Mouse (Mus musculus) layer of hippocampus, adult 8-10 months (tissue): ENCODE results near the gene Dazap1. TPM values are rescaled to one million over a fixed set of nuclear protein-coding genes. Genes with fewer than 3 reads are reported as not detected.

Source experiments
- DNase-seq, 2 experiments: peaks; one replicate each; pipeline ENCODE4 v3.0.0; 2022; ENCODE audit warnings: low spot score in 2 of 2
- total RNA-seq, 4 experiments: library from RNA; stranded (reverse); gene quantifications; 2 replicates each; pipeline ENCODE4 v1.2.4; 2022

The Dazap1 gene
- total RNA-seq, 4 experiments from 2014 or later: 84.8 to 98.3 (median 91.6) TPM

- DNase-seq: no peak
Observed at GRCm38 (mm10) chr10:80297526-80298133, 36.3 kb downstream of the Dazap1 start.

- DNase-seq: peak; percentile 89 to 91
Observed at GRCm38 (mm10) chr10:80298571-80299281, 37.4 kb downstream of the Dazap1 start.

- DNase-seq: no peak
Observed at GRCm38 (mm10) chr10:80299301-80299700, 38.0 kb downstream of the Dazap1 start.

GRCm38 (mm10) chr10:80299824-80300223 is 38.5 kb downstream of the Dazap1 start:
- DNase-seq: no peak

GRCm38 (mm10) chr10:80300672-80301181 is 39.4 kb downstream of the Dazap1 start:
- no peak for DNase-seq

GRCm38 (mm10) chr10:80301256-80302081 is 40.2 kb downstream of the Dazap1 start:
- DNase-seq: no peak

GRCm38 (mm10) chr10:80302082-80302355 is 40.7 kb downstream of the Dazap1 start:
- DNase-seq: no peak

GRCm38 (mm10) chr10:80302471-80302881 is 41.2 kb downstream of the Dazap1 start:
- peak; percentile 70 to 86 for DNase-seq

- DNase-seq: no peak
Observed at GRCm38 (mm10) chr10:80304458-80304857, 43.2 kb downstream of the Dazap1 start.

- no peak for DNase-seq
Observed at GRCm38 (mm10) chr10:80304862-80305261, 43.6 kb downstream of the Dazap1 start.

GRCm38 (mm10) chr10:80311560-80311959 is 50.3 kb downstream of the Dazap1 start:
- DNase-seq: no peak

GRCm38 (mm10) chr10:80312586-80313504 is 51.6 kb downstream of the Dazap1 start:
- no peak for DNase-seq

- no peak for DNase-seq
Observed at GRCm38 (mm10) chr10:80313627-80314201, 52.4 kb downstream of the Dazap1 start.

- DNase-seq: no peak
Observed at GRCm38 (mm10) chr10:80314494-80315001, 53.3 kb downstream of the Dazap1 start.

GRCm38 (mm10) chr10:80315315-80315714 is 54.0 kb downstream of the Dazap1 start:
- no peak for DNase-seq

GRCm38 (mm10) chr10:80316359-80316781 is 55.1 kb downstream of the Dazap1 start:
- no peak for DNase-seq

- DNase-seq: no peak
Observed at GRCm38 (mm10) chr10:80317011-80317410, 55.7 kb downstream of the Dazap1 start.

- DNase-seq: peak; percentile 87 to 88
Observed at GRCm38 (mm10) chr10:80320340-80320760, 59.1 kb downstream of the Dazap1 start, which contains the start of gene 2310011J03Rik. 2310011J03Rik (minus strand) TSS chr10:80320537.

GRCm38 (mm10) chr10:80321014-80321669 is 59.9 kb downstream of the Dazap1 start:
- DNase-seq: no peak
